ENCODE assay signal across 7 mouse cellular contexts in the genomic region with DNA sequence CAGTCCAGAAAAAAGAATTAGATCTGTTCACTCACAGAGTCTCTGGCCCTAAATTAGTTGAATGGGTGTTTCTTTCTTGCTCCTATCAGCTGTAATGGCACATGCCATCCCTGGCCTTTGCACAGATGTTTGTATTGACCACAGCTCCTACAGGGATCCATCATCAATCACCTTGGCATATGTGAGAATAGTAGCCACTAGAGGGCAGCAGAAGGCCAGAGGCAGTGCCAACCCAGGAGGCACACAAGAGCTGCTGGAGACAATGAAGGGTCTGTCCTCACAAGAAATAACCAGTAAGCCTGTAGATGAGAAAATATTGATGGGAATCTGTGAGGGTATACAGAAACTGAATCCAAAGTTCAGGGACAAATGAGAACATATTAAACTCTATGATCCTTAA. TPM values are rescaled to one million over a fixed set of nuclear protein-coding genes. Genes with fewer than 3 reads are reported as not detected.
DNase-seq lines count a peak whose midpoint lies in the region.

No protein-coding gene starts in this region.

- DNase-seq in CD8-positive naive resting alpha-beta T cell, adult 2 months (ENCODE audit: low read depth in 2 of 2, low spot score in 2 of 2) = peak; percentile 70 to 76
- peak; percentile 45 for DNase-seq in R1 (ENCODE audit: low read depth, low spot score)
- peak; percentile 84 to 89 for DNase-seq in cerebellum, postnatal 10 days
- DNase-seq in gastrocnemius, postnatal 10 days = peak; percentile 15
- peak; percentile 64 to 76 for DNase-seq in kidney, postnatal 36 days
- DNase-seq in lung, postnatal 10 days = peak; percentile 65
- DNase-seq in right cerebral cortex, postnatal 14 days = peak; percentile 23

RNA-seq across cellular contexts. Expression of gene Ermn, which starts 2.7 kb away (rescaled TPM):
- total RNA-seq in gastrocnemius, postnatal 10 days (2021) = not detected

RNA-seq across cellular contexts. Expression of gene Galnt5, which starts 57.7 kb away (rescaled TPM):
- 1 to 10 TPM; 2.3 to 2.6 TPM for total RNA-seq in gastrocnemius, postnatal 10 days (2021)

Comparison
In these comparisons a context has a peak if more than half of its experiments do, and no peak if none do; other contexts are left out.
1. Peak in every context shown above with its lines: DNase-seq.
2. DNase-seq: peak in every context shown above with its lines; median percentile 86 in cerebellum, postnatal 10 days; 73 in CD8-positive naive resting alpha-beta T cell, adult 2 months; 70 in kidney, postnatal 36 days; 65 in lung, postnatal 10 days; 45 in R1; 23 in right cerebral cortex, postnatal 14 days; 15 in gastrocnemius, postnatal 10 days.